Comparison of ENCODE assay signal across 1 mouse cellular context in the genomic region with DNA sequence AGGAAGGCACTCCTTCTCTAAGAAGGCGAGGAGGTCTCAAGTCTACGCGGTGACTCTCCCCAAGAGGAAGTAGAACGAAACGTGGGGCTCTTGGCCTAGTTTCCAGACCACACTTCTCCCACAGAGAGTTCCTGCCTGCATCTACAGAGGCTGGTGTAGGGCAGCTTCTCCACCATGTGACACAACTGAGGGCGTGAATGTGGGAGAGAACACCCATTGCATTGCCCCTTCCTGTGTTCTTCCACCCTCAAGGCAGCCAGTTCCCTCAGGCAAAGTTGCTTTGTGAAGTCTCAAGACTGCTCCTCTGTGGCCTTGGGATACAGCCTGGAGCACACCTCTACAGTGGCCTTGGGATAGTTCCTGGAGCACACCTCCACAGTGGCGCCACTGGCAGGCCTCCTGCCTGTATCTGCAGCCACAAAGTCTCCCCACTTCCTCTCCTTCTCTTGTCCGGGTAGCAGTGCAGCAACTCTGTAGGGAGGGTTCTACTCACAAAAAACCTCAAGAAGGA.
A peak's percentile ranks its signal among the peaks of the same experiment; 100 is the strongest.
TF ChIP-seq lines count a peak whose summit lies in the region.

No protein-coding gene starts in this region.

TF ChIP-seq in MEL, 35 proteins besides CTCF, POLR2A, EP300 and RAD21:
- TF ChIP-seq NELFE (IDR thresholded peaks at IDR 0.05; ENCODE audit: low read depth, low read length) (no peak), CHD2 (IDR thresholded peaks at IDR 0.05; ENCODE audit: low read length) (no peak), MAX (IDR thresholded peaks at IDR 0.05; ENCODE audit: low read length) (peak; percentile 37; the same call in 1 of the 2 replicates), MYC (IDR thresholded peaks at IDR 0.05; ENCODE audit: low read depth, low read length) (peak; percentile 65), SIN3A (IDR thresholded peaks at IDR 0.05; ENCODE audit: low read length) (peak; percentile 47), MXI1 (IDR thresholded peaks at IDR 0.05; ENCODE audit: low read depth, low read length) (peak; percentile 57), USF1 (IDR thresholded peaks at IDR 0.05; ENCODE audit: low read depth, low read length) (peak; percentile 75)
